Mouse (Mus musculus) megakaryocyte, embryonic 14.5 days (primary cell): ENCODE measurements around the gene Mib2.

ENCODE experiments used
- FLI1 ChIP-seq: IDR thresholded peaks from 2 replicates; pipeline ENCODE4 v1.6.1; 2012; ENCODE audit warnings: low read length, inconsistent platforms, mixed read lengths
- GATA1 ChIP-seq: IDR thresholded peaks from 3 replicates; pipeline ENCODE4 v1.6.1; 2012; ENCODE audit warnings: mixed read lengths, low read length, inconsistent platforms, borderline replicate concordance

DNA sequence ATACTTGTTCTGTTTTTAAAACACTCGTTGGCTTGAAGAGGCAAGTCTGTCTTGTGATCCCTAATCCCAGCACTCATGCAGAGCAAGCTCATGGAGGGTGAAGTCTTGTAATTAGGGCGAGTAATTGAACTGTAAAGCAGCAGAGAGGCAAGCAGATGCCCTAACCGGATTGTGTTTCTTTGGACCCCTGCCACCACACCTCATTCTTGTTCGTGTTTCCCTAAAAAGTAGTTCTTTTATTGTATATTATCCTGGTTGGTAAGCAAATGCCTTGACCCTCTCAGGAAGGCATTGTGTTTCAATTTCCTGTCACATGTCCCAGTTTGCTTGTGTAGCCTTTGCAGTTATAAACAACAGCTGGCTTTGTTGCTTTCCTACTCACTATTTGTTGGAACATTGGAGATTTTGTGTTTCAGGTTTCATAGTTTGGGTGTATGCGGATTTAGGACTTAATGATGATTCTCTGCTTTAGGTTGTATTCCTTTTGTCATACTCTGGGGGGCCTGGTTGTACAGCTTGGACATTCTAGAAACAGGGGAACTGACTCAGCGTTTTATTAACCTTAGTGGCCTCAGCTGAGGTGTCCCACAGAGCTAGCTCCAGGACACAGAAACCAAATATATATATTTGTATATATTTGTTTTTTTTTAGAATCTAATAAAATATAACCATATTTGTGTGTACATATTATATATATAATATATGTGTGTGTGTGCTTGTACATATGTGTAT lies 41.7 kb upstream of the Mib2 start:
- no peak for TF ChIP-seq GATA1
- TF ChIP-seq FLI1: no peak
